Mouse (Mus musculus) liver, adult 2 months (tissue): Measurements from ENCODE around the gene Zfp750.

ENCODE experiments used
- CTCF ChIP-seq: fragments of 200-500 bp; IDR thresholded peaks from 2 replicates; pipeline ENCODE4 v1.5.1; 2011; ENCODE audit warnings: low read depth, low read length, control low read depth
- POLR2A ChIP-seq: fragments of 200-500 bp; IDR thresholded peaks from 2 replicates; pipeline ENCODE4 v1.6.1; 2011; ENCODE audit warnings: low read length, control low read depth; ENCODE audit not compliant: insufficient read depth; ENCODE audit errors: extremely low read depth

- no peak for TF ChIP-seq POLR2A
- TF ChIP-seq CTCF: no peak
These were observed 26.4 kb upstream of the Zfp750 start for GRCm38 (mm10) chr11:121545398-121546034.
